Mouse (Mus musculus): Measurements from ENCODE around the gene Kcnn4.

GRCm38 (mm10) chr7:24361001-24361400 lies 9.1 kb upstream of the Kcnn4 start:
- TF ChIP-seq BHLHE40 (IDR thresholded peaks at IDR 0.05; ENCODE audit: borderline replicate concordance, low read depth, low read length), result no peak
- no peak for TF ChIP-seq SIN3A (IDR thresholded peaks at IDR 0.05; ENCODE audit: low read length)
- no peak for TF ChIP-seq JUND (IDR thresholded peaks at IDR 0.05; ENCODE audit: low read depth, low read length)
